Mouse (Mus musculus) embryonic facial prominence, embryonic 15.5 days (tissue): ENCODE results near the gene Fam207a. TPM values are rescaled to one million over a fixed set of nuclear protein-coding genes. Genes with fewer than 3 reads are reported as not detected.

Experiments
- ATAC-seq: fragments of 200-750 bp; cut with Nextera tagmentation; 2 replicates; pipeline ENCODE4 v1.8.0; 2017; ENCODE audit warnings: low read depth, moderate TSS enrichment; ENCODE audit not compliant: insufficient number of reproducible peaks, low FRiP score, low TSS enrichment
- H3K27ac ChIP-seq: fragments of 300-500 bp; sonication (generic); replicated peaks from 2 replicates; pipeline ENCODE4 v1.5.1; 2015; ENCODE audit warnings: mild to moderate bottlenecking, inconsistent platforms
- H3K27me3 ChIP-seq: fragments of 300-500 bp; sonication (generic); 2 replicates; pipeline ENCODE4 v1.6.1; 2015; ENCODE audit warnings: inconsistent platforms
- H3K36me3 ChIP-seq: fragments of 300-500 bp; sonication (generic); 2 replicates; pipeline ENCODE4 v1.6.1; 2015; ENCODE audit warnings: mild to moderate bottlenecking, inconsistent platforms
- H3K4me1 ChIP-seq: fragments of 300-500 bp; sonication (generic); 2 replicates; pipeline ENCODE4 v1.6.1; 2015; ENCODE audit warnings: inconsistent platforms
- H3K4me2 ChIP-seq: fragments of 300-500 bp; sonication (generic); replicated peaks from 2 replicates; pipeline ENCODE4 v1.6.1; 2015; ENCODE audit warnings: mild to moderate bottlenecking, inconsistent platforms
- H3K4me3 ChIP-seq: fragments of 300-500 bp; sonication (generic); replicated peaks from 2 replicates; pipeline ENCODE4 v1.5.1; 2015; ENCODE audit warnings: mild to moderate bottlenecking, inconsistent platforms
- H3K9ac ChIP-seq: fragments of 300-500 bp; sonication (generic); 2 replicates; pipeline ENCODE4 v1.6.1; 2015; ENCODE audit warnings: inconsistent platforms
- H3K9me3 ChIP-seq: fragments of 300-500 bp; sonication (generic); replicated peaks from 2 replicates; pipeline ENCODE4 v1.6.1; 2016; ENCODE audit warnings: inconsistent platforms
- WGBS: fragments of 180-500 bp; shearing (Covaris S2); methylation state at CpG from one replicate; pipeline ENCODE4 v1.1.7; 2015; 5-methylcytosine and 5-hydroxymethylcytosine counted together
- polyA plus RNA-seq: library from polyadenylated mRNA; unstranded; fragments of >200 nt; fragmentation: Nextera tagmentation; extraction: Ambion mirVana; gene quantifications from 2 replicates; pipeline ENCODE4 v1.2.1, GENCODE M21; 2015

Gene Fam207a
- polyA plus RNA-seq, 1 experiment from 2014 or later = 37.5 TPM

GRCm38 (mm10) chr10:77509403-77510187, 6.0 kb downstream of the Fam207a start:
- whole genome bisulfite sequencing = 42% methylated on average over 12 of the region's 12 CpGs
- Histone ChIP-seq H3K9me3 (no peaks in the 10 kb centered on the region), H3K4me1 (peaks cover 24% of the 10 kb centered on the region), H3K27me3 (no peaks in the 10 kb centered on the region), H3K4me3 (no peak overlapping the region), H3K36me3 (peaks cover 60% of the 10 kb centered on the region), H3K27ac (0 out of 2 replicates have a peak overlapping the region, but pooled peaks have one; percentile 44), H3K9ac (no peak overlapping the region; the same call in 1 of the 2 replicates), H3K4me2 (no peak overlapping the region)
- ATAC-seq = peak; percentile 76

- no peaks in the 10 kb centered on the region for H3K27me3 ChIP-seq
- no peak overlapping the region for H3K4me3 ChIP-seq
- no peak for ATAC-seq
- WGBS = 91% methylated on average over 3 of the region's 3 CpGs
- no peak overlapping the region for H3K27ac ChIP-seq
- H3K4me2 ChIP-seq = no peak overlapping the region
- H3K4me1 ChIP-seq = peaks cover 20% of the 10 kb centered on the region
- peaks cover 66% of the 10 kb centered on the region for H3K36me3 ChIP-seq
- no peak overlapping the region for H3K9ac ChIP-seq
- H3K9me3 ChIP-seq = no peaks in the 10 kb centered on the region
These were observed 6.8 kb downstream of the Fam207a start for GRCm38 (mm10) chr10:77508744-77509143.

GRCm38 (mm10) chr10:77507779-77508178, 7.8 kb downstream of the Fam207a start:
- H3K27ac ChIP-seq = no peak overlapping the region
- WGBS = 90% methylated on average over 4 of the region's 4 CpGs
- H3K9me3 ChIP-seq = no peaks in the 10 kb centered on the region
- no peak for ATAC-seq
- no peak overlapping the region for H3K4me2 ChIP-seq
- no peaks in the 10 kb centered on the region for H3K27me3 ChIP-seq
- no peak overlapping the region for H3K4me3 ChIP-seq
- no peak overlapping the region for H3K9ac ChIP-seq
- peaks cover 72% of the 10 kb centered on the region for H3K36me3 ChIP-seq
- H3K4me1 ChIP-seq = peaks cover 20% of the 10 kb centered on the region

GRCm38 (mm10) chr10:77506961-77507577, 8.5 kb downstream of the Fam207a start:
- H3K36me3 ChIP-seq = peaks cover 69% of the 10 kb centered on the region

GRCm38 (mm10) chr10:77506526-77506925, 9.1 kb downstream of the Fam207a start:
- Histone ChIP-seq H3K27me3 (no peaks in the 10 kb centered on the region), H3K4me1 (peaks cover 20% of the 10 kb centered on the region), H3K9me3 (no peaks in the 10 kb centered on the region), H3K4me2 (no peak overlapping the region), H3K9ac (no peak overlapping the region), H3K36me3 (peaks cover 69% of the 10 kb centered on the region), H3K27ac (no peak overlapping the region), H3K4me3 (no peak overlapping the region)
- no peak for ATAC-seq
- 86% methylated on average over 5 of the region's 5 CpGs for WGBS

More at GRCm38 (mm10) chr10:77506961-77507577, 8.5 kb downstream of the Fam207a start:
- Histone ChIP-seq H3K9ac (no peak overlapping the region), H3K4me1 (peaks cover 20% of the 10 kb centered on the region), H3K4me3 (no peak overlapping the region), H3K9me3 (no peaks in the 10 kb centered on the region), H3K4me2 (no peak overlapping the region), H3K27me3 (no peaks in the 10 kb centered on the region), H3K27ac (no peak overlapping the region)
- WGBS = 86% methylated on average over 13 of the region's 13 CpGs
- ATAC-seq = no peak

- H3K27me3 ChIP-seq = no peaks in the 10 kb centered on the region
- H3K4me3 ChIP-seq = no peak overlapping the region
- no peaks in the 10 kb centered on the region for H3K9me3 ChIP-seq
- H3K9ac ChIP-seq = no peak overlapping the region
- no peak for ATAC-seq
- peaks cover 71% of the 10 kb centered on the region for H3K36me3 ChIP-seq
- no peak overlapping the region for H3K27ac ChIP-seq
- H3K4me2 ChIP-seq = no peak overlapping the region
- 89% methylated on average over 6 of the region's 6 CpGs for WGBS
- H3K4me1 ChIP-seq = peaks cover 7% of the 10 kb centered on the region
These were observed 11.4 kb downstream of the Fam207a start for GRCm38 (mm10) chr10:77504143-77504542.

GRCm38 (mm10) chr10:77502967-77503922, 12.3 kb downstream of the Fam207a start:
- no peaks in the 10 kb centered on the region for H3K9me3 ChIP-seq
- 92% methylated on average over 25 of the region's 25 CpGs for WGBS
- H3K4me3 ChIP-seq = no peak overlapping the region
- H3K27me3 ChIP-seq = no peaks in the 10 kb centered on the region
- H3K27ac ChIP-seq = no peak overlapping the region
- no peak overlapping the region for H3K9ac ChIP-seq
- no peaks in the 10 kb centered on the region; the same call in 1 of the 2 replicates for H3K4me1 ChIP-seq
- peaks cover 67% of the 10 kb centered on the region for H3K36me3 ChIP-seq
- no peak overlapping the region for H3K4me2 ChIP-seq
- no peak for ATAC-seq

- no peaks in the 10 kb centered on the region for H3K27me3 ChIP-seq
- 87% methylated on average over 14 of the region's 14 CpGs for WGBS
- H3K4me1 ChIP-seq = no peaks in the 10 kb centered on the region; the same call in 1 of the 2 replicates
- ATAC-seq = no peak
- no peaks in the 10 kb centered on the region for H3K9me3 ChIP-seq
- no peak overlapping the region for H3K4me2 ChIP-seq
- H3K27ac ChIP-seq = no peak overlapping the region
- no peak overlapping the region for H3K4me3 ChIP-seq
- H3K36me3 ChIP-seq = peaks cover 51% of the 10 kb centered on the region
- H3K9ac ChIP-seq = no peak overlapping the region
These were observed 14.9 kb downstream of the Fam207a start for GRCm38 (mm10) chr10:77500636-77501035.

GRCm38 (mm10) chr10:77498254-77498653, 17.3 kb downstream of the Fam207a start:
- Histone ChIP-seq H3K4me3 (no peak overlapping the region), H3K27me3 (no peaks in the 10 kb centered on the region), H3K9me3 (no peaks in the 10 kb centered on the region), H3K27ac (no peak overlapping the region), H3K4me1 (no peaks in the 10 kb centered on the region; the same call in 1 of the 2 replicates), H3K4me2 (no peak overlapping the region), H3K36me3 (peaks cover 49% of the 10 kb centered on the region), H3K9ac (no peak overlapping the region)
- WGBS = 90% methylated on average over 6 of the region's 6 CpGs
- no peak for ATAC-seq

- 90% methylated on average over 13 of the region's 13 CpGs for WGBS
- Histone ChIP-seq H3K9me3 (no peaks in the 10 kb centered on the region), H3K9ac (no peak overlapping the region), H3K27me3 (no peaks in the 10 kb centered on the region), H3K4me1 (no peaks in the 10 kb centered on the region; the same call in 1 of the 2 replicates), H3K36me3 (peaks cover 51% of the 10 kb centered on the region), H3K4me3 (no peak overlapping the region), H3K4me2 (no peak overlapping the region), H3K27ac (no peak overlapping the region)
- no peak; the same call in 1 of the 2 replicates for ATAC-seq
These were observed 18.4 kb downstream of the Fam207a start for GRCm38 (mm10) chr10:77497185-77497584.

GRCm38 (mm10) chr10:77492885-77493284, 22.7 kb downstream of the Fam207a start:
- Histone ChIP-seq H3K4me3 (no peak overlapping the region), H3K4me1 (peaks cover 5% of the 10 kb centered on the region; the same call in 1 of the 2 replicates), H3K27ac (no peak overlapping the region), H3K9ac (no peak overlapping the region), H3K36me3 (peaks cover 71% of the 10 kb centered on the region), H3K4me2 (no peak overlapping the region), H3K27me3 (no peaks in the 10 kb centered on the region), H3K9me3 (no peaks in the 10 kb centered on the region)
- ATAC-seq = no peak
- WGBS = 93% methylated on average over 3 of the region's 3 CpGs
